Mouse (Mus musculus) lung, embryonic 16.5 days (tissue): Measurements from ENCODE around the gene Ikzf2. TPM values are rescaled to one million over a fixed set of nuclear protein-coding genes. Genes with fewer than 3 reads are reported as not detected.

Experiments
- ATAC-seq: fragments of 200-750 bp; cut with Nextera tagmentation; 2 replicates; pipeline ENCODE4 v1.8.0; 2017; ENCODE audit warnings: low read depth, mild to moderate bottlenecking, moderate library complexity
- H3K27ac ChIP-seq: fragments of 300-500 bp; sonication (generic); 2 replicates; pipeline ENCODE4 v1.5.1; 2014; ENCODE audit warnings: mild to moderate bottlenecking, control low read depth, low read length
- H3K27me3 ChIP-seq: fragments of 300-500 bp; sonication (generic); 2 replicates; pipeline ENCODE4 v1.6.1; 2014; ENCODE audit warnings: low read depth, low read length, mixed read lengths; ENCODE audit not compliant: control insufficient read depth, insufficient read depth
- H3K36me3 ChIP-seq: fragments of 300-500 bp; sonication (generic); 2 replicates; pipeline ENCODE4 v1.6.1; 2014; ENCODE audit warnings: low read length; ENCODE audit not compliant: control insufficient read depth, insufficient read depth
- H3K4me1 ChIP-seq: fragments of 300-500 bp; sonication (generic); replicated peaks from 2 replicates; pipeline ENCODE4 v1.6.1; 2014; ENCODE audit warnings: low read length, mixed read lengths; ENCODE audit not compliant: control insufficient read depth, insufficient read depth
- H3K4me2 ChIP-seq: fragments of 300-500 bp; sonication (generic); 2 replicates; pipeline ENCODE4 v1.6.1; 2014; ENCODE audit warnings: low read depth, low read length, control low read depth
- H3K4me3 ChIP-seq: fragments of 300-500 bp; sonication (generic); 2 replicates; pipeline ENCODE4 v1.5.1; 2014; ENCODE audit warnings: mild to moderate bottlenecking, low read length, control low read depth
- H3K9ac ChIP-seq: fragments of 300-500 bp; sonication (generic); 2 replicates; pipeline ENCODE4 v1.6.1; 2014; ENCODE audit warnings: low read length, control low read depth
- H3K9me3 ChIP-seq: fragments of 300-500 bp; sonication (generic); 2 replicates; pipeline ENCODE4 v1.6.1; 2016; ENCODE audit warnings: low read length; ENCODE audit not compliant: control insufficient read depth
- WGBS: fragments of 180-500 bp; shearing (Covaris S2); extraction: QIAGEN DNeasy Blood & Tissue Kit; methylation state at CpG from one replicate; pipeline ENCODE4 v1.1.7; 2014; 5-methylcytosine and 5-hydroxymethylcytosine counted together
- polyA plus RNA-seq: library from polyadenylated mRNA; unstranded; fragments of >200 nt; fragmentation: Nextera tagmentation; extraction: Ambion mirVana; gene quantifications from 2 replicates; pipeline ENCODE4 v1.2.1, GENCODE M21; 2015

Gene Ikzf2
- polyA plus RNA-seq, 1 experiment from 2014 or later, result 3.2 TPM

- H3K9me3 ChIP-seq, result no peaks in the 10 kb centered on the region
- H3K27me3 ChIP-seq, result no peaks in the 10 kb centered on the region
- ATAC-seq, result no peak
- H3K36me3 ChIP-seq, result no peaks in the 10 kb centered on the region
- WGBS, result 65% methylated on average over 3 of the region's 3 CpGs
- no peaks in the 10 kb centered on the region for H3K4me1 ChIP-seq
- no peak overlapping the region for H3K4me2 ChIP-seq
- no peak overlapping the region for H3K27ac ChIP-seq
- no peak overlapping the region for H3K9ac ChIP-seq
- no peak overlapping the region for H3K4me3 ChIP-seq
Observed at GRCm38 (mm10) chr1:69542546-69542945, 144.5 kb downstream of the Ikzf2 start.

- no peak overlapping the region for H3K9ac ChIP-seq
- H3K9me3 ChIP-seq, result no peaks in the 10 kb centered on the region
- no peak overlapping the region for H3K4me3 ChIP-seq
- no peaks in the 10 kb centered on the region for H3K4me1 ChIP-seq
- no peak for ATAC-seq
- 72% methylated on average over 7 of the region's 7 CpGs for WGBS
- H3K27ac ChIP-seq, result no peak overlapping the region
- H3K27me3 ChIP-seq, result no peaks in the 10 kb centered on the region
- no peaks in the 10 kb centered on the region for H3K36me3 ChIP-seq
- H3K4me2 ChIP-seq, result no peak overlapping the region
Observed at GRCm38 (mm10) chr1:69538663-69539062, 148.4 kb downstream of the Ikzf2 start.

GRCm38 (mm10) chr1:69537619-69538018 is 149.4 kb downstream of the Ikzf2 start:
- no peak overlapping the region for H3K4me2 ChIP-seq
- H3K4me1 ChIP-seq, result no peaks in the 10 kb centered on the region
- no peak overlapping the region for H3K4me3 ChIP-seq
- no peaks in the 10 kb centered on the region for H3K9me3 ChIP-seq
- no peak for ATAC-seq
- no peaks in the 10 kb centered on the region for H3K27me3 ChIP-seq
- H3K9ac ChIP-seq, result no peak overlapping the region
- WGBS, result 61% methylated on average over 3 of the region's 3 CpGs
- H3K36me3 ChIP-seq, result no peaks in the 10 kb centered on the region
- H3K27ac ChIP-seq, result no peak overlapping the region

- H3K4me3 ChIP-seq, result no peak overlapping the region
- no peaks in the 10 kb centered on the region for H3K9me3 ChIP-seq
- H3K9ac ChIP-seq, result no peak overlapping the region
- H3K4me2 ChIP-seq, result no peak overlapping the region
- H3K4me1 ChIP-seq, result no peaks in the 10 kb centered on the region
- 47% methylated on average over 4 of the region's 4 CpGs for WGBS
- H3K27ac ChIP-seq, result no peak overlapping the region
- H3K27me3 ChIP-seq, result no peaks in the 10 kb centered on the region
- no peaks in the 10 kb centered on the region for H3K36me3 ChIP-seq
- no peak for ATAC-seq
Observed at GRCm38 (mm10) chr1:69535507-69535906, 151.5 kb downstream of the Ikzf2 start.

- no peak for ATAC-seq
- no peaks in the 10 kb centered on the region for H3K36me3 ChIP-seq
- H3K27me3 ChIP-seq, result no peaks in the 10 kb centered on the region
- WGBS, result 86% methylated on average over 10 of the region's 10 CpGs
- no peak overlapping the region for H3K27ac ChIP-seq
- H3K4me1 ChIP-seq, result no peaks in the 10 kb centered on the region
- H3K9me3 ChIP-seq, result no peaks in the 10 kb centered on the region
- no peak overlapping the region for H3K9ac ChIP-seq
- H3K4me3 ChIP-seq, result no peak overlapping the region
- no peak overlapping the region for H3K4me2 ChIP-seq
Observed at GRCm38 (mm10) chr1:69533048-69533447, 154.0 kb downstream of the Ikzf2 start.

GRCm38 (mm10) chr1:69528696-69529095 is 158.3 kb downstream of the Ikzf2 start:
- no peak overlapping the region for H3K27ac ChIP-seq
- 62% methylated on average over 4 of the region's 4 CpGs for WGBS
- no peaks in the 10 kb centered on the region for H3K9me3 ChIP-seq
- no peak overlapping the region for H3K4me3 ChIP-seq
- H3K9ac ChIP-seq, result no peak overlapping the region
- H3K36me3 ChIP-seq, result no peaks in the 10 kb centered on the region
- H3K4me1 ChIP-seq, result no peaks in the 10 kb centered on the region
- no peak for ATAC-seq
- no peaks in the 10 kb centered on the region for H3K27me3 ChIP-seq
- no peak overlapping the region for H3K4me2 ChIP-seq

- H3K9ac ChIP-seq, result no peak overlapping the region
- no peak for ATAC-seq
- H3K27me3 ChIP-seq, result no peaks in the 10 kb centered on the region
- no peaks in the 10 kb centered on the region for H3K36me3 ChIP-seq
- no peaks in the 10 kb centered on the region for H3K4me1 ChIP-seq
- WGBS, result 91% methylated on average over 2 of the region's 2 CpGs
- no peak overlapping the region for H3K4me3 ChIP-seq
- H3K4me2 ChIP-seq, result no peak overlapping the region
- H3K9me3 ChIP-seq, result no peaks in the 10 kb centered on the region
- H3K27ac ChIP-seq, result no peak overlapping the region
Observed at GRCm38 (mm10) chr1:69521656-69522055, 165.4 kb downstream of the Ikzf2 start.

GRCm38 (mm10) chr1:69519356-69519755 is 167.7 kb downstream of the Ikzf2 start:
- Histone ChIP-seq H3K27ac (no peak overlapping the region), H3K9me3 (no peaks in the 10 kb centered on the region), H3K27me3 (no peaks in the 10 kb centered on the region), H3K4me3 (no peak overlapping the region), H3K4me2 (no peak overlapping the region), H3K36me3 (no peaks in the 10 kb centered on the region), H3K9ac (no peak overlapping the region), H3K4me1 (no peaks in the 10 kb centered on the region)
- 82% methylated on average over 4 of the region's 4 CpGs for WGBS
- ATAC-seq, result no peak

GRCm38 (mm10) chr1:69518012-69518411 is 169.0 kb downstream of the Ikzf2 start:
- no peak overlapping the region for H3K4me3 ChIP-seq
- ATAC-seq, result no peak
- H3K4me1 ChIP-seq, result peaks cover 9% of the 10 kb centered on the region
- WGBS, result 68% methylated on average over 4 of the region's 4 CpGs
- H3K27me3 ChIP-seq, result no peaks in the 10 kb centered on the region
- H3K27ac ChIP-seq, result no peak overlapping the region
- H3K9me3 ChIP-seq, result no peaks in the 10 kb centered on the region
- no peak overlapping the region for H3K9ac ChIP-seq
- no peak overlapping the region for H3K4me2 ChIP-seq
- no peaks in the 10 kb centered on the region for H3K36me3 ChIP-seq

GRCm38 (mm10) chr1:69516144-69516543 is 170.9 kb downstream of the Ikzf2 start:
- no peaks in the 10 kb centered on the region for H3K9me3 ChIP-seq
- H3K9ac ChIP-seq, result no peak overlapping the region
- no peak overlapping the region for H3K27ac ChIP-seq
- H3K4me3 ChIP-seq, result no peak overlapping the region
- H3K27me3 ChIP-seq, result no peaks in the 10 kb centered on the region
- no peak overlapping the region for H3K4me2 ChIP-seq
- H3K4me1 ChIP-seq, result peaks cover 13% of the 10 kb centered on the region
- H3K36me3 ChIP-seq, result no peaks in the 10 kb centered on the region
- ATAC-seq, result no peak
- 52% methylated on average over 5 of the region's 5 CpGs for WGBS
